Mouse (Mus musculus) layer of hippocampus, adult 2 months (tissue): ENCODE results near the gene Ust. TPM values are rescaled to one million over a fixed set of nuclear protein-coding genes. Genes with fewer than 3 reads are reported as not detected.

ENCODE experiments used
- DNase-seq, 2 experiments: peaks; one replicate each; pipeline ENCODE4 v3.0.0; 2022; ENCODE audit warnings: low spot score in 2 of 2
- H3K27ac ChIP-seq: fragments of 200-600 bp; 2 replicates; pipeline ENCODE4 v1.8.1; 2022
- H3K4me3 ChIP-seq: fragments of 200-600 bp; 2 replicates; pipeline ENCODE4 v1.8.1; 2022; ENCODE audit warnings: mild to moderate bottlenecking
- CTCF ChIP-seq: fragments of 200-600 bp; conservative IDR thresholded peaks from 2 replicates; pipeline ENCODE4 v1.8.1; 2022; ENCODE audit warnings: antibody characterized with exemption, mild to moderate bottlenecking, moderate library complexity
- total RNA-seq, 2 experiments: library from RNA; stranded (reverse); gene quantifications; 2 replicates each; pipeline ENCODE4 v1.2.3; 2021

The Ust gene
- total RNA-seq, 2 experiments from 2014 or later: 62.3 to 64.1 TPM

- TF ChIP-seq CTCF: no peak
- Histone ChIP-seq H3K4me3 (no peak overlapping the region), H3K27ac (no peak overlapping the region)
- DNase-seq: no peak
Observed at GRCm38 (mm10) chr10:8491909-8492591, 26.6 kb downstream of the Ust start.

GRCm38 (mm10) chr10:8487388-8487787, 31.2 kb downstream of the Ust start:
- H3K4me3 ChIP-seq: no peak overlapping the region
- no peak for TF ChIP-seq CTCF
- no peak overlapping the region for H3K27ac ChIP-seq
- no peak for DNase-seq

- no peak overlapping the region for H3K27ac ChIP-seq
- no peak for DNase-seq
- peak; percentile 40 for TF ChIP-seq CTCF
- no peak overlapping the region for H3K4me3 ChIP-seq
Observed at GRCm38 (mm10) chr10:8484487-8484886, 34.1 kb downstream of the Ust start.

DNA sequence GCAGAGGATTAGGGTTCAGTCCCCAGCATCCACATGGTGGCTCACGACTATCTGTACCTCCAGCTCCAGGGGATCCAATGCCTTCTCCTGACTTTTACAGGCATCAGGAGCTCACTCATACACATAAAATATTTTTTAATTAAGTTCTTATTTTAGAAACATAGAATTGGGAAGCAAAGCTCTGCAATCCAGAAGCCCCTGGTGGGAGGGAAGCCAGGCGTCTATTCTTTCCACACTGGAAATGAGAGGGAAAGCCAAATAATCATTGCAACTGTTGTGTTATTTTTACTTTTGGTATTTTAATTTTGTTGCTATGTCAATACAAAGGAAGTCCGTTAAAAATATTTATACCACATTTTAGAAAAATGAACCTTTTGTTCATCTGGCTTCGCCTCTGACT, 35.8 kb downstream of the Ust start:
- H3K27ac ChIP-seq: no peak overlapping the region
- H3K4me3 ChIP-seq: no peak overlapping the region
- TF ChIP-seq CTCF: 0 out of 2 replicates have a peak, but pooled peaks have one; percentile 15
- peak; percentile 23 to 35 for DNase-seq

DNA sequence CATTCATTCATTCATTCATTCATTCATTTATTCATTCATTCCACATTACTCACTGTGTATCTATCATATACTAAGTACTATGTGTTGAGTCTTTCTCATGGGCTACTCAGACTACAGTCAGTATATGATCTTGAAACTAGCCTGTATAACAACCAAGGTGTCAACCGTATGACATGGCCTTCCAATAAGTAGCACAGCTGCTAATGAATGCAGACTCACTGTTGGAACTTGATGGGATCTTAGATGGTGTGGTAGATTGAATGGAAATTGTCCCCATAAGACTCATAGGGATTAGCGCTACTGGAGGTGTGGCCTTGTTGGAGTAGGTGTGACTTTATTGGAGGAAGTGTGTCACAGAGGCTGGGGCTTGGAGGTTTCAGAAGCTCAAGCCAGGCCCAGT, 38.8 kb downstream of the Ust start:
- DNase-seq: no peak
- TF ChIP-seq CTCF: no peak
- Histone ChIP-seq H3K27ac (no peak overlapping the region), H3K4me3 (no peak overlapping the region)

DNA sequence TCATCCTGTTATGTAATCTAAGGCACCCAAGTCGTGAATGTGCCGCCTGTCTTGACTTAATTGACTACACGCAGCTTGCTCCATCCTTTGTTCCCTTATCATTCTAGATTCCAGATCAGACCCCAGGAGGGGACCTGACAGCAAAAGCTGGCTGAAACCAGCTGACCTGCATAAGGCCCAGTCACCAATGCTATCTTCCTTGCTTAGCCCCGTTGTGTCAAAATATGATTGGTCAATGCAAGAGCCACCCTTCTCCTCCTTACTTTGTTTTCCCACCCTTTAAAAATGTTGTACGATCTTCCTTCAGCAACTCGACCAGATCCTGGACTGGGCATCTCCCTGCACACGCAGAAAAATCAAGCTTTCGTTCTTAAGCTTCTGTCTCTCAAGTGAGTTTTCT, 40.7 kb downstream of the Ust start:
- TF ChIP-seq CTCF: no peak
- Histone ChIP-seq H3K27ac (no peak overlapping the region), H3K4me3 (no peak overlapping the region)
- no peak for DNase-seq

DNA sequence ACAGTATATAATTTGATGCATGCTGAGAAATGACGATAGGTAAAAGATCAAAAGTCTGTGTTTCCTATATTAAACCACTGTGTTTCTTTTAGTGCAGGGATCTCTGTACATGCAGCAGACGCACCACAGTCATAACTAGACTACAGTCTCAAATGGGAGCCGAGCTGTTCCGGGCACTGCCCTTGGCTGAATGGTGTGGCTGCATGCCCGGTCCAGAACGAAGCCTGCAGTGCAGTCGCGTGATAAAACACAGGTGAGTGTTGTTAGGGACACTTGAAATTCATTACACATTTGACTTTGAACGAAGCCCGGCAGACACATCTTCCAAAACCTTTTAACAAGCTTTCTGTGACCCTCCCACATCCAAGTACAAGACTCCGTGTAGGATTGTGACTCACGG, 46.6 kb downstream of the Ust start:
- no peak for DNase-seq
- Histone ChIP-seq H3K4me3 (no peak overlapping the region), H3K27ac (no peak overlapping the region)
- TF ChIP-seq CTCF: no peak

GRCm38 (mm10) chr10:8471012-8471411, 47.6 kb downstream of the Ust start:
- no peak for DNase-seq
- Histone ChIP-seq H3K4me3 (no peak overlapping the region), H3K27ac (no peak overlapping the region)
- no peak for TF ChIP-seq CTCF

DNA sequence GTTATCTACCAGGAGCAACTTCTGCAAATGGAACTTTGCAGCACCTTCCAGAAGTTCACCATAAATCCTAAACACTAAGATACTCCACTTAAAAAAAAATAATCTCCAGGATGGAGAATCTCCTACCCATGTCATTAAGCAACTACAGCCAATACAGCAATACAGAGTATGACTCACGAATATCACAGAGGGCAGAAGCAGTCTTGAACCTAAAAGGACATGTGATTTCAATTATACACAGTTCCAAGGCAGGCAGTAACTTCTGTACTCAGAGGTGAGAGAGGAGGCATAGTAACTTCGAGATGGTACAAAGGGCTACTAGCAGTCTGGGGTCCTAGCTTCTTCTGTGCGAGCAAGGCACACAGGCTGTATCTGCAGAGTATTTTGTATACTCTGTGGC, 49.1 kb downstream of the Ust start:
- Histone ChIP-seq H3K27ac (no peak overlapping the region), H3K4me3 (no peak overlapping the region)
- no peak for TF ChIP-seq CTCF
- DNase-seq: no peak

DNA sequence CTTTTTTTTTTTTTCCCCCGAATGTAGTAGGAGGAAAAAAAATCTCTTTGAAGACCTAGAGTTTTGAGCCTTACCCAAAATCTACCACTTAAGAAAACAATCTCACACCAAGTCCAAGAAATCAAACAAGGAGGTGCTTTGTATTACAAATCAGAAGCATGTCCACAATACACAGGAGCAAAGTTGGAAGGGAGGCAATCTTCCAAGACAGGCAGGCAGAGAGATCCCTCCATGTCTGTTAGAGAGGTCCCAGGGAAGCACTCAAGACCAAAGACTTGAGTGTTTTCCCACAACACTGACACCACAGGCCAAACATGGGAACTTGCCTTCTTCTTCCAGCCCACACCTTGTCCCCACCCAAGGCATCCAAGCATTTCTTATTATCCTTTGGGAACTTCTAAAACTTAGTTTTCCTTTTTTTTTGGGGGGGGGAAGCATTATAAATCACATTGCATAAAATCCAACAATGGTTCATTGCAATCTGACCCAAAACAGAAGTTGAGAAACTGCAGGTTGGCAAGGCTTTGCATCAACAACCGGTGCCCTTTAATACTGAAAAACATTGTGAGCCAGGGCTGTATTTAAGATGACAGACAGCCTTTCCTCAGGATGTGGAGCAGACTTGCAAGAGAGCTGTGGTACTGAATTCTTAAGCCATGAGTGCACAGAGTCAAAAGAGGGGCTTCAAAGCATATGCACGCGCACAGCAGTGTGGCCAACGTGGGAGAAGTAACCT, 49.8 kb downstream of the Ust start:
- H3K4me3 ChIP-seq: no peak overlapping the region
- DNase-seq: no peak
- H3K27ac ChIP-seq: no peak overlapping the region
- TF ChIP-seq CTCF: no peak

- H3K4me3 ChIP-seq: no peak overlapping the region
- peak; percentile 18 to 33 for DNase-seq
- TF ChIP-seq CTCF: no peak
Observed at GRCm38 (mm10) chr10:8465918-8466317, 52.7 kb downstream of the Ust start.

DNA sequence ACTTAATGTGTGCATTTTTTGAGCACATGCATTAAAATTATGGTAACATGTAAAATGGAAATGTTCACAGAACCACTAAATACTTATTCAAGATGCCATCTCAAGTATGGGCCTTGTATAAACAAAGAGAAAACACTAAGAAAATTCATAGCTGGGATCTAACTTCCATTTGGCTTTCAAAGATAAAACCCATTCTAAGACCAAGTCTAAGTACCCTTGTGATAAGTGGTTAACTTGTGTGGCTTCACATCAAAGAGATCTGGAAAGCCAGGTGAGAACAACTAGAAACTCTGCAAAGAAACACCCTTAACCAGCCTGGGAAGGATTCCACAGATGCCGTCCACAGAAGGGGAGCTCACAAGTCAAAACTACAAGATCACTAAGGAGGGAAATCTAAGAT, 53.4 kb downstream of the Ust start:
- H3K4me3 ChIP-seq: no peak overlapping the region
- no peak overlapping the region for H3K27ac ChIP-seq
- no peak for TF ChIP-seq CTCF
- DNase-seq: no peak

More at GRCm38 (mm10) chr10:8465918-8466317, 52.7 kb downstream of the Ust start:
- peak overlapping the region; percentile 36; the same call in 1 of the 2 replicates for H3K27ac ChIP-seq

- no peak overlapping the region for H3K27ac ChIP-seq
- no peak for TF ChIP-seq CTCF
- no peak for DNase-seq
Observed at GRCm38 (mm10) chr10:8461372-8461771, 57.3 kb downstream of the Ust start.

DNA sequence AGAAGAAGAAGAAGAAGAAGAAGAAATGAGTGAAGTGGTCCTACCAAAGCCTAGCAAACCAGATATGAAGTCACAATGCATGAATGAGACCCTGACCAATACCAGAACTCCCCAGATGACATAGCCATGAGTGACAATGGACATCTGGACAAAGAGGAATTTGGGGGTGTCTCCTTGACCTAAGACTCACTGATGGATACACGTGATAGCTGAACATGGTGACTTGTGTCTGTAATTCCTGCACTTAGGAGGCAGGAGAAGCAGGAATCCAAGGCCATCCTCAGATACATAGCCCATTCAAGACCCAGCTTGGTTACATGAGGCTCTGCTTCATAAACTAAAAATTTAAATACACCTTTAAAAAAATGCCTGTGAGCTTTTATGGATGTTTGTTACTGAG, 63.9 kb downstream of the Ust start:
- no peak for TF ChIP-seq CTCF
- Histone ChIP-seq H3K4me3 (no peak overlapping the region), H3K27ac (no peak overlapping the region)
- no peak for DNase-seq

More at GRCm38 (mm10) chr10:8461372-8461771, 57.3 kb downstream of the Ust start:
- H3K4me3 ChIP-seq: no peak overlapping the region
